Mouse (Mus musculus) megakaryocyte, embryonic 14.5 days (primary cell): ENCODE data around the gene Rxfp2. TPM values are rescaled to one million over a fixed set of nuclear protein-coding genes. Genes with fewer than 3 reads are reported as not detected.

Source experiments
- H3K27me3 ChIP-seq: replicated peaks from 2 replicates; pipeline ENCODE3; 2012; ENCODE audit warnings: inconsistent platforms
- H3K36me3 ChIP-seq: replicated peaks from 2 replicates; pipeline ENCODE3; 2012; ENCODE audit warnings: low read length, inconsistent platforms, mixed read lengths
- H3K4me1 ChIP-seq: 2 replicates; pipeline ENCODE4 v1.6.1; 2012; ENCODE audit warnings: inconsistent platforms
- H3K4me3 ChIP-seq: replicated peaks from 2 replicates; pipeline ENCODE3; 2012; ENCODE audit warnings: moderate library complexity, mild to moderate bottlenecking, inconsistent platforms
- H3K9me3 ChIP-seq: 2 replicates; pipeline ENCODE4 v1.6.1; 2012; ENCODE audit warnings: inconsistent platforms
- FLI1 ChIP-seq: IDR thresholded peaks from 2 replicates; pipeline ENCODE4 v1.6.1; 2012; ENCODE audit warnings: low read length, inconsistent platforms, mixed read lengths
- GATA1 ChIP-seq: IDR thresholded peaks from 3 replicates; pipeline ENCODE4 v1.6.1; 2012; ENCODE audit warnings: mixed read lengths, low read length, inconsistent platforms, borderline replicate concordance
- polyA plus RNA-seq: library from polyadenylated mRNA; stranded (reverse); fragments of >175 nt; gene quantifications from 2 replicates; pipeline ENCODE4 v1.2.3, GENCODE M21; 2012; ENCODE audit warnings: low replicate concordance; ENCODE audit not compliant: insufficient read depth

Rxfp2 gene
- not detected in 2 replicates for polyA plus RNA-seq

GRCm38 (mm10) chr5:150018656-150019055 is at the start of gene Rxfp2:
Gene Rxfp2, plus strand, starts transcription at chr5:150018675.
- TF ChIP-seq GATA1 (no peak), FLI1 (no peak)

GRCm38 (mm10) chr5:149970261-149970660 is 48.2 kb upstream of the Rxfp2 start:
- TF ChIP-seq GATA1 (no peak), FLI1 (no peak)
- peaks cover 25% of the 10 kb centered on the region for H3K9me3 ChIP-seq
- no peaks in the 10 kb centered on the region for H3K4me1 ChIP-seq
- no peak overlapping the region for H3K4me3 ChIP-seq
- no peaks in the 10 kb centered on the region for H3K27me3 ChIP-seq
- no peaks in the 10 kb centered on the region for H3K36me3 ChIP-seq

More at GRCm38 (mm10) chr5:150018656-150019055, at the start of gene Rxfp2:
- Histone ChIP-seq H3K36me3 (no peaks in the 10 kb centered on the region), H3K9me3 (peaks cover 4% of the 10 kb centered on the region), H3K27me3 (no peaks in the 10 kb centered on the region), H3K4me3 (no peak within 1 kb of the TSS), H3K4me1 (no peaks in the 10 kb centered on the region)

- no peaks in the 10 kb centered on the region for H3K27me3 ChIP-seq
- no peaks in the 10 kb centered on the region for H3K36me3 ChIP-seq
- H3K4me1 ChIP-seq, result peaks cover 4% of the 10 kb centered on the region; the same call in 1 of the 2 replicates
- H3K9me3 ChIP-seq, result peaks cover 43% of the 10 kb centered on the region
- H3K4me3 ChIP-seq, result peak overlapping the region; percentile 76
- TF ChIP-seq FLI1 (no peak), GATA1 (no peak)
Observed at GRCm38 (mm10) chr5:149977027-149977426, 41.4 kb upstream of the Rxfp2 start.

GRCm38 (mm10) chr5:149983621-149984020 is 34.9 kb upstream of the Rxfp2 start:
- Histone ChIP-seq H3K9me3 (peaks cover 16% of the 10 kb centered on the region; the same call in 1 of the 2 replicates), H3K4me3 (no peak overlapping the region), H3K4me1 (no peaks in the 10 kb centered on the region), H3K27me3 (no peaks in the 10 kb centered on the region), H3K36me3 (no peaks in the 10 kb centered on the region)
- TF ChIP-seq GATA1 (no peak), FLI1 (no peak)

GRCm38 (mm10) chr5:149994578-149994977 is 23.9 kb upstream of the Rxfp2 start:
- H3K9me3 ChIP-seq, result peaks cover 60% of the 10 kb centered on the region
- H3K4me1 ChIP-seq, result no peaks in the 10 kb centered on the region
- TF ChIP-seq GATA1 (no peak), FLI1 (no peak)
- H3K4me3 ChIP-seq, result no peak overlapping the region
- H3K27me3 ChIP-seq, result no peaks in the 10 kb centered on the region
- H3K36me3 ChIP-seq, result no peaks in the 10 kb centered on the region

GRCm38 (mm10) chr5:149996614-149997013 is 21.9 kb upstream of the Rxfp2 start:
- Histone ChIP-seq H3K27me3 (no peaks in the 10 kb centered on the region), H3K4me1 (no peaks in the 10 kb centered on the region), H3K36me3 (no peaks in the 10 kb centered on the region), H3K9me3 (peaks cover 48% of the 10 kb centered on the region), H3K4me3 (no peak overlapping the region)
- no peak for TF ChIP-seq GATA1

- no peaks in the 10 kb centered on the region for H3K36me3 ChIP-seq
- H3K9me3 ChIP-seq, result peaks cover 44% of the 10 kb centered on the region
- no peaks in the 10 kb centered on the region for H3K27me3 ChIP-seq
- H3K4me3 ChIP-seq, result no peak overlapping the region
- TF ChIP-seq GATA1, result no peak
- TF ChIP-seq FLI1, result no peak
- no peaks in the 10 kb centered on the region for H3K4me1 ChIP-seq
Observed at GRCm38 (mm10) chr5:149997321-149998034, 21.0 kb upstream of the Rxfp2 start.

GRCm38 (mm10) chr5:149998311-149998710 is 20.2 kb upstream of the Rxfp2 start:
- Histone ChIP-seq H3K4me3 (no peak overlapping the region), H3K9me3 (peaks cover 37% of the 10 kb centered on the region)
- TF ChIP-seq GATA1, result no peak
- no peak for TF ChIP-seq FLI1

GRCm38 (mm10) chr5:150005355-150005754 is 13.1 kb upstream of the Rxfp2 start:
- Histone ChIP-seq H3K4me1 (no peaks in the 10 kb centered on the region), H3K27me3 (no peaks in the 10 kb centered on the region), H3K36me3 (no peaks in the 10 kb centered on the region), H3K9me3 (0 out of 2 replicates have a peak, but pooled peaks cover 3% of the 10 kb centered on the region), H3K4me3 (no peak overlapping the region)
- no peak for TF ChIP-seq FLI1
- TF ChIP-seq GATA1, result no peak

More at GRCm38 (mm10) chr5:149998311-149998710, 20.2 kb upstream of the Rxfp2 start:
- Histone ChIP-seq H3K27me3 (no peaks in the 10 kb centered on the region), H3K36me3 (no peaks in the 10 kb centered on the region), H3K4me1 (no peaks in the 10 kb centered on the region)

- no peaks in the 10 kb centered on the region for H3K9me3 ChIP-seq
- TF ChIP-seq FLI1 (no peak), GATA1 (no peak)
Observed at GRCm38 (mm10) chr5:150016861-150017260, 1.6 kb upstream of the Rxfp2 start.

More at GRCm38 (mm10) chr5:150016861-150017260, 1.6 kb upstream of the Rxfp2 start:
- Histone ChIP-seq H3K36me3 (no peaks in the 10 kb centered on the region), H3K4me3 (no peak overlapping the region), H3K4me1 (no peaks in the 10 kb centered on the region), H3K27me3 (no peaks in the 10 kb centered on the region)
